Mouse (Mus musculus) embryonic facial prominence, embryonic 14.5 days (tissue): Measurements from ENCODE around the gene Dcaf11. TPM values are rescaled to one million over a fixed set of nuclear protein-coding genes. Genes with fewer than 3 reads are reported as not detected.

Source experiments
- ATAC-seq: fragments of 200-750 bp; cut with Nextera tagmentation; 2 replicates; pipeline ENCODE4 v1.8.0; 2017; ENCODE audit warnings: low read depth, moderate number of reproducible peaks, moderate TSS enrichment
- DNase-seq: peaks from one replicate; pipeline ENCODE4 v3.0.0-alpha.2; 2015; ENCODE audit warnings: low spot score
- H3K27ac ChIP-seq: fragments of 300-500 bp; sonication (generic); replicated peaks from 2 replicates; pipeline ENCODE4 v1.5.1; 2014; ENCODE audit warnings: low read depth, mild to moderate bottlenecking, low read length, moderate library complexity
- H3K27me3 ChIP-seq: fragments of 300-500 bp; sonication (generic); replicated peaks from 2 replicates; pipeline ENCODE4 v1.6.1; 2014; ENCODE audit warnings: low read length; ENCODE audit not compliant: control insufficient read depth, insufficient read depth
- H3K36me3 ChIP-seq: fragments of 300-500 bp; sonication (generic); 2 replicates; pipeline ENCODE4 v1.6.1; 2014; ENCODE audit warnings: low read length, mixed read lengths; ENCODE audit not compliant: control insufficient read depth, insufficient read depth
- H3K4me1 ChIP-seq: fragments of 300-500 bp; sonication (generic); 2 replicates; pipeline ENCODE4 v1.6.1; 2014; ENCODE audit warnings: antibody characterized with exemption, low read length; ENCODE audit not compliant: control insufficient read depth, insufficient read depth
- H3K4me2 ChIP-seq: fragments of 300-500 bp; sonication (generic); 2 replicates; pipeline ENCODE4 v1.6.1; 2014; ENCODE audit warnings: low read depth, mild to moderate bottlenecking, low read length, moderate library complexity, mixed read lengths
- H3K4me3 ChIP-seq: fragments of 300-500 bp; sonication (generic); 2 replicates; pipeline ENCODE4 v1.5.1; 2014; ENCODE audit warnings: low read depth, mild to moderate bottlenecking, low read length
- H3K9ac ChIP-seq: fragments of 300-500 bp; sonication (generic); 2 replicates; pipeline ENCODE4 v1.6.1; 2014; ENCODE audit warnings: low read depth, mild to moderate bottlenecking, low read length, moderate library complexity, mixed read lengths
- H3K9me3 ChIP-seq: fragments of 300-500 bp; sonication (generic); 2 replicates; pipeline ENCODE4 v1.6.1; 2016; ENCODE audit warnings: low read length; ENCODE audit not compliant: control insufficient read depth
- WGBS: fragments of 180-500 bp; shearing (Covaris S2); extraction: QIAGEN DNeasy Blood & Tissue Kit; methylation state at CpG from one replicate; pipeline ENCODE4 v1.1.7; 2014; 5-methylcytosine and 5-hydroxymethylcytosine counted together
- polyA plus RNA-seq: library from polyadenylated mRNA; unstranded; fragments of >200 nt; fragmentation: Nextera tagmentation; extraction: Ambion mirVana; gene quantifications from 2 replicates; pipeline ENCODE4 v1.2.1, GENCODE M21; 2014

The Dcaf11 gene
- polyA plus RNA-seq, 1 experiment from 2014 or later = 55.1 TPM

GRCm38 (mm10) chr14:55584303-55584701, 24.5 kb downstream of the Dcaf11 start:
- no peaks in the 10 kb centered on the region for H3K4me1 ChIP-seq
- WGBS = 36% methylated on average over 5 of the region's 5 CpGs
- H3K27me3 ChIP-seq = no peaks in the 10 kb centered on the region
- no peak for ATAC-seq
- H3K27ac ChIP-seq = no peak overlapping the region
- peaks cover 43% of the 10 kb centered on the region for H3K36me3 ChIP-seq
- no peak for DNase-seq
- H3K4me3 ChIP-seq = peak overlapping the region; percentile 52
- H3K9ac ChIP-seq = no peak overlapping the region
- no peaks in the 10 kb centered on the region for H3K9me3 ChIP-seq
- peak overlapping the region; percentile 89 for H3K4me2 ChIP-seq

- H3K27ac ChIP-seq = no peak within 1 kb of the TSS
- DNase-seq (peak; percentile 48), ATAC-seq (peak; percentile 86)
- H3K4me3 ChIP-seq = peak within 1 kb of the TSS; percentile 52
- no peaks in the 10 kb centered on the region for H3K27me3 ChIP-seq
- H3K36me3 ChIP-seq = peaks cover 45% of the 10 kb centered on the region
- H3K4me2 ChIP-seq = peak within 1 kb of the TSS; percentile 89
- 4% methylated on average over 30 of the region's 43 CpGs for WGBS
- peak within 1 kb of the TSS; percentile 60 for H3K9ac ChIP-seq
- H3K9me3 ChIP-seq = no peaks in the 10 kb centered on the region
- peaks cover under 1% of the 10 kb centered on the region; the same call in 1 of the 2 replicates for H3K4me1 ChIP-seq
These were observed 25.1 kb downstream of the Dcaf11 start, which contains the start of gene Emc9 for GRCm38 (mm10) chr14:55584702-55585565. Emc9 (minus strand) TSS chr14:55585302.

- Histone ChIP-seq H3K9me3 (no peaks in the 10 kb centered on the region), H3K4me3 (peak overlapping the region; percentile 52; the same call in 1 of the 2 replicates), H3K4me2 (peak overlapping the region; percentile 89; the same call in 1 of the 2 replicates), H3K9ac (no peak overlapping the region), H3K27me3 (no peaks in the 10 kb centered on the region), H3K27ac (no peak overlapping the region), H3K36me3 (peaks cover 38% of the 10 kb centered on the region), H3K4me1 (peaks cover 6% of the 10 kb centered on the region)
- no peak for ATAC-seq
- no peak for DNase-seq
- WGBS = 51% methylated on average over 6 of the region's 6 CpGs
These were observed 25.8 kb downstream of the Dcaf11 start for GRCm38 (mm10) chr14:55585566-55585960.

GRCm38 (mm10) chr14:55586149-55586548, 26.3 kb downstream of the Dcaf11 start:
- 90% methylated on average over 2 of the region's 2 CpGs for WGBS
- H3K4me1 ChIP-seq = peaks cover 6% of the 10 kb centered on the region
- ATAC-seq = no peak

DNA sequence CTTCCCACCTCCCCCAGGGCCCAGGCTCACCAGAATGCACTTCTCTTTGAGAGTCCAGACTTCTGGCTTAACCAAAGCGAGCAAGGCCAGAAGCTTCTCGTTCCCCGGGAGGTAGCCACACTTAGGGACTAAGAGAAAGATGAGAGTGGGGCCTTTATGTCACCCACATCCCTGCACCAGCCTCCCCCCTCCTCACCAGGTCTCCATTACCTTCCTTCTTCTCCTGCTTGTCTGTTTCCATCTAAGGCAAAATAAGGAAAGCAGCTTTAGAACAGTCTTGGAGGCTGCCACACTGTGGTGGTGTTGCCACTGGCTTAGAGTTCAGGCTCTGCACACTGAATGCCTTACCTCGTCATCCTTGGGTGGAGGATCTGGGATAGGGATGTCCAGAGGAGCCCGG, 29.5 kb downstream of the Dcaf11 start:
- Histone ChIP-seq H3K9ac (no peak overlapping the region), H3K36me3 (peaks cover 26% of the 10 kb centered on the region), H3K4me2 (no peak overlapping the region), H3K4me1 (peaks cover 13% of the 10 kb centered on the region), H3K27me3 (no peaks in the 10 kb centered on the region), H3K27ac (no peak overlapping the region), H3K4me3 (no peak overlapping the region), H3K9me3 (no peaks in the 10 kb centered on the region)
- DNase-seq (no peak), ATAC-seq (no peak)
- 84% methylated on average over 5 of the region's 5 CpGs for WGBS

More at GRCm38 (mm10) chr14:55586149-55586548, 26.3 kb downstream of the Dcaf11 start:
- Histone ChIP-seq H3K36me3 (peaks cover 33% of the 10 kb centered on the region), H3K27me3 (no peaks in the 10 kb centered on the region), H3K27ac (no peak overlapping the region), H3K9ac (no peak overlapping the region), H3K9me3 (no peaks in the 10 kb centered on the region), H3K4me2 (no peak overlapping the region), H3K4me3 (no peak overlapping the region)
- no peak for DNase-seq

DNA sequence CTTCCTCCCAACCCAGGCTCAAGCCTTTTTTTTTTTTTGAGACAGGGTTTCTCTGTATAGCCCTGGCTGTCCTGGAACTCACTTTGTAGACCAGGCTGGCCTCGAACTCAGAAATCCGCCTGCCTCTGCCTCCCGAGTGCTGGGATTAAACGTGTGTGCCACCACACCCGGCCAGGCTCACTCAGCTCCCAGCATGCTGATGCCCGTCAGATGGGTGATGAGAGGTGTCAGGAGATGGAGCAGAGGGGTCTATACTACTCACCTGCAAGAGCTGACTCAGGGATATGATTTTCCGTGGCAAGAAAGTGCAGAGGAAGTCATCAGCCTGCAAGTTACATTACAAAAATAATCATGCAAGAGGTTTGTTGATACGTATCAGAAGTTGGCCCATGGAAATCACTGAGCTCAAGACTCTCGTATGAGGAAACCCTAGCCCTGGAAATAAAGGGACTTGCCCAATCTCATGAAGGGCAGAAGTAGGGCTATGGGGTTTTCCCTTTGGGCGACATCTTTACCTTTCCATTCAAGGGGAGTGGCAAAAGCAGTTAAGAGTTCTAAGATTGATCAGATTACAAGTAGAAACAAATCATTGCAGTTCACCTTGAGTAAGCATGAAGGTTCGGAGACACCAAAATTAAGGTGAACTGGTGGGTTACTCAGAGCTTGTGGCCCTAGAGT, 30.1 kb downstream of the Dcaf11 start:
- Histone ChIP-seq H3K4me1 (peaks cover 13% of the 10 kb centered on the region), H3K4me3 (peak overlapping the region; percentile 74), H3K4me2 (peak overlapping the region; percentile 92), H3K36me3 (peaks cover 31% of the 10 kb centered on the region), H3K9ac (peak overlapping the region; percentile 74), H3K9me3 (no peaks in the 10 kb centered on the region), H3K27me3 (no peaks in the 10 kb centered on the region), H3K27ac (peak overlapping the region; percentile 81)
- 83% methylated on average over 11 of the region's 11 CpGs for WGBS
- no peak for DNase-seq
- ATAC-seq = no peak

DNA sequence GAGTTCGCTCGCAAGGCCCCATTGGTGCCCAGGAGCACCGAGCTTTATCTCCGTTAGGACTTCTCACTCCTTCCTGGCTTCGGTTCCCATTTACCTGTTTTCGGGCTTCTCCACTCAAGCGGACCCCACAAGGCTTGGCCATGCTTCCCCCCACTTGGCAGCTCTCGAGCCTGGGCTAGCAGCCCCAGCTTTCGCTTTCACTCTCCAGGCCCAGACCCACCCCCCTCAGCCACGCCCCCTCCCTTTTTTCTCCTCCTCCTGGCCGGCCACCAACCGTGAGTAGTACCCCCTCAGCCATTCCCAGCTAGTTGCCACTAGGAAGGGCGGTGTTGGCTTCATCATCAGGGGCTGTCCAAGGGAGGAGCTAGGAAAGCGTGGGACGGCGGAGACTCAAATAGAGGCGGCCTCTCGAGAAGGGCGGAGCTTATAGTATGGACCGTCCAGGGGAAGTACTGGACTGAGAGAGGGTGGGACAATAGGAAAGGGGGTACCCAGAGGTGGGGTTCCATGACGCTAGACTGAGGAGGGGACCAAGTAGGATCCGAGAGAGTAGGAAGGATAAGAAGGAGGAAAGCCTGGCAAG, 31.0 kb downstream of the Dcaf11 start, which contains the start of gene Psme2:
TSS of gene Psme2 (minus strand) at position 366 of the 583 bp plus-strand sequence.
- DNase-seq (peak; percentile 99), ATAC-seq (peak; percentile 96)
- Histone ChIP-seq H3K9ac (peak within 1 kb of the TSS; percentile 79), H3K4me1 (peaks cover 13% of the 10 kb centered on the region), H3K27ac (peak within 1 kb of the TSS; percentile 96), H3K36me3 (peaks cover 41% of the 10 kb centered on the region), H3K4me3 (peak within 1 kb of the TSS; percentile 74), H3K4me2 (peak within 1 kb of the TSS; percentile 92), H3K9me3 (no peaks in the 10 kb centered on the region), H3K27me3 (no peaks in the 10 kb centered on the region)
- under 1% methylated on average over 22 of the region's 22 CpGs for WGBS

- Histone ChIP-seq H3K9me3 (no peaks in the 10 kb centered on the region), H3K27me3 (no peaks in the 10 kb centered on the region), H3K27ac (peak within 1 kb of the TSS; percentile 96), H3K4me3 (peak within 1 kb of the TSS; percentile 74), H3K36me3 (peaks cover 46% of the 10 kb centered on the region), H3K4me1 (peaks cover 13% of the 10 kb centered on the region), H3K9ac (peak within 1 kb of the TSS; percentile 79), H3K4me2 (peak within 1 kb of the TSS; percentile 92)
- WGBS = under 1% methylated on average over 29 of the region's 33 CpGs
- DNase-seq (peak; percentile 97), ATAC-seq (peak; percentile 93)
These were observed 31.6 kb downstream of the Dcaf11 start, which contains the start of gene Rnf31 for GRCm38 (mm10) chr14:55591331-55591891. Rnf31 (plus strand) TSS chr14:55591708.
